Mouse (Mus musculus) urinary bladder, postnatal 25 days (tissue): ENCODE measurements around the gene Ext2.
A peak's percentile ranks its signal among the peaks of the same experiment; 100 is the strongest.

Experiments
- DNase-seq: peaks from one replicate; pipeline ENCODE4 v3.0.0; 2022; ENCODE audit warnings: low spot score

Gene Ext2

GRCm38 (mm10) chr2:93806487-93807201 is 15.7 kb downstream of the Ext2 start:
- DNase-seq: no peak

DNA sequence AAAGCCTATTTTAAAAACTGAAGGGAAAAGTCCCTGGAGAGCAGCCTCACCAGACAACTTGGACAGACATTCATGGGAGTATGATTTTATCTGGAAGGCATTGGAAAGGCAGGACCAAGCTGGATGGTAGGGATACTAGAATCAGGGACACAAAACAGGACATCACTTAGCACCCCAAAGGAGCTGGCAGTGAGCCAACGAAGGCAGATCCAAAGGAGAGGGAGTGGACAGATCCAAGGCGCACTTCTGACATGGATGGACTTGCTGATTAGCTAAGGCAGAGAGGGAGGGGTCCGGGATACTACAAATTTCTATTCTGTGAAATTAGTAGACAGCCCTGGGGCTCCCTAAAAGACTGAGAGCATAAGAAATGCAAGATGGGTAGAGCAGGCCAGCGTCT is 16.8 kb downstream of the Ext2 start:
- DNase-seq: no peak

DNA sequence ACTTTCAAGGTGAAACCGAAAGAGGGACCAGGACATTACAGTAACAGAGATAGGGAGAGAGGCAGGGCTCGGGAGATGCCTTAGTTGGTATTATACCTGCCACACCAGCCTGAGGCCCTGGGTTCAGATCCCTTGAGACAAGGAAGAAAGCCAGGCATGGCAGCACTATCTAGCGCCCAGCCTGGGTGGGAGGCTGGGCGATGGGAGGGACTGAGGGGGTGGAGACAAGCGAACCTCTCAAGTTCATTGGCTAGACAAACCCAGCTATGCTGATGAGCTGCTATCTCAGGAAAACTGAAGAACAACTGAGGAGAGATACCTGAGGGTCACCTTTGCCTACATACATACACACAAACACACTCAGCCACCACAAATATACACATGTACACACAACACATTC is 17.3 kb downstream of the Ext2 start:
- DNase-seq: no peak

GRCm38 (mm10) chr2:93802947-93803346 is 19.4 kb downstream of the Ext2 start:
- no peak for DNase-seq

- DNase-seq: no peak
Observed at GRCm38 (mm10) chr2:93801097-93801496, 21.3 kb downstream of the Ext2 start.

DNA sequence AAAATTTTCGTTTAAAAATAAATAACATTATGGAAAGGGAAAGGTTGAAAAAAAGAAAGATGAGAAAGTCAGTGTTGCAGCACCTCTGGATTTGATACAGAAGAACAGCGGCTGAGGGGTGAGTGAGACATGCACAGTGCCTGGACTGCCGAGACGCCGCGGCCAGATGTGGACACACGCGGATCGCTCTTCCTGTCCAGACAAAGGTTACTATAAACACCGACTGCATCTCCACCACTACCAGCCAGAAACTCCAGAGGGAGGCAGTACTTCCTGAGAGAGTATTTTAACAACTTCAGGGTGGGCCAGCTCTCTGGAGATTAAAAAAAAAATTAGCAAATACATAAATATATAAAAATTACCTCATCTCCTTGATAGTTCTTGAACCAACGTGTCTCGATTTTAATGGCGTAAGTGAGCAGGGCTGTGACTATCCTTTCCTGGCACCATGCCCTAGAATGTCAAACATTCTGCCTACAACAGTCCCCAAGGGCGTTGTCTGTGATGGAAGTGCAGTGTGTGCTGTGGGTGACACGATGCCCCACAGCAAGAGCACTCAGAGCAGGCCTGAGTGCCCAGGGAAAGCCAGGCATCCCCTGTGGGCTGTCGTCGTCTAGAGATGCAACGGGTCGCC is 25.1 kb downstream of the Ext2 start:
- no peak for DNase-seq

DNA sequence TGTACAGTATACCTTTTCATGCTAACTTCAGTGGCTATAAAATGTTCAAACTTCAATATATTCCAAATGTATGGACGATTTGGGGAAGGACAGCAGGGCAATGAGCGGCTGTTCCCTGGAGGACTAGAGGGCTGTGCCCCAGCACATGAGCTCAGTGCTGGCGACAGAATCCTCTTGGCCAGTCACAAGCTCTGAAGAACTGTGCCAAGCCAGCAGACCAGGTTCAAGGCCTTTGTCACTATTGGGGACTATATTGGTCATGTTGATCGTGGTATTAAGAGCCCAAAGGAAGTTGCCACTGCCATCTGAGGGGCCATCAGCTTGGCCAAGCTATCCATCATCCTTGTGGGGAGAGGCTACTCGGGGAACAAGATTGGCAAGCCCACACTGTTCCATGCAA is 28.0 kb downstream of the Ext2 start:
- DNase-seq: no peak

- no peak for DNase-seq
Observed at GRCm38 (mm10) chr2:93791516-93792499, 30.6 kb downstream of the Ext2 start.

- DNase-seq: no peak
Observed at GRCm38 (mm10) chr2:93790798-93791345, 31.5 kb downstream of the Ext2 start.

GRCm38 (mm10) chr2:93788557-93788956 is 33.8 kb downstream of the Ext2 start:
- no peak for DNase-seq

- DNase-seq: peak; percentile 58
Observed at GRCm38 (mm10) chr2:93786175-93786574, 36.2 kb downstream of the Ext2 start.

DNA sequence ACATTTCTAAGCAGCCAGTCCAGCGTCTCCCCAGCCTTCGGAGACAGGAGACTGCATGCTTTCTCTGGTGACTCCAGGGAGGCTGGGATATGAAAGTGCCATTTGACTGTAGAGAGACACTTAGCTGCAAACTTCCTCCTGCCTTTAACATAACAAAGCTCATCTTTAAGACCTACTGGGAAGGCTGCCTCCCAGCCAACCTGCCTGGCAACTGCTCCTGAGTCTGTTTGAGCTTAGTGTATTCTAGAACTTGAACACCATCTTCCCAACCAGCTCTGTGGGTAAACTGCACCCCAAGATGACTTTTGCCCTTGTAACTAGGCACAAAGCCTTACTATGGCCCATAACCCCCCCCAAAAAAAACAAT is 37.0 kb downstream of the Ext2 start:
- DNase-seq: no peak

GRCm38 (mm10) chr2:93784721-93785431 is 37.5 kb downstream of the Ext2 start:
- DNase-seq: no peak

- no peak for DNase-seq
Observed at GRCm38 (mm10) chr2:93783926-93784539, 38.3 kb downstream of the Ext2 start.

- DNase-seq: no peak
Observed at GRCm38 (mm10) chr2:93782682-93783081, 39.7 kb downstream of the Ext2 start.

DNA sequence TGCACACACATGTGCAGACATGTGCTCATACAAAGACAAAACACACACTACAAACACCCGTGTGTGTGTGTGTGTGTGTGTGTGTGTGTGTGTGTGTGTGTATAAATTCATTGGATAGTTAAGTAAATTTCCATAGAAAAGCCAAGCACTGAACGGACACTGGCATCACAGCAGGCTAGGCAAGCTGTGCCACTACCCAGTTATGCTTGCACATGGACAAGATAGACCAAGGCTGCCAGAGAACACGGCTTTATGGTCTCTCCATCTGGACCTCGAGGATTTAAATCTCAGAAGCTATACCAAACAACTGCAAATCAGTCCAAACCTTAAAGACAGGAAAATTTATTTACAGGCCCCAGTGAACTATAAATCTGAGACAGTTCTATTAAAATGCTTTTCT is 40.2 kb downstream of the Ext2 start:
- DNase-seq: no peak

DNA sequence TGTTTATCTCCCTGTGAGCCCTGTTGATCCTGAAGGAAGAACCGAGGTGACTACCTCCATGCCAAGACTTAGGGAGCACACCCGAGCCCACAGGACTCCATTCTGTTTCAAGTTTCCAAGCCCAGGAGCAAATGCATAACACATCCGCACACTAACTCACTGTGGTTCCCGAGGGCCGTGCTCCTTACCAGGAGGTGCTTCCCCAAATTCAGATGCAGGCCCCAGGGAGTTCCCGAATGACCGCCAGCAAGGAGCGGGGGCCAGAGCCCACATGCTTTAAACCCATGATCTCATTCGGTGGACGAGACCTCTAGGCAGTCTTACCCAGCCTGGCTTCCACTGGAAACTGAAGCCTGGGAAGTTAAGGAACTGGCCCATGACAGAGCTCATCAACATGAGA is 41.8 kb downstream of the Ext2 start:
- no peak for DNase-seq

DNA sequence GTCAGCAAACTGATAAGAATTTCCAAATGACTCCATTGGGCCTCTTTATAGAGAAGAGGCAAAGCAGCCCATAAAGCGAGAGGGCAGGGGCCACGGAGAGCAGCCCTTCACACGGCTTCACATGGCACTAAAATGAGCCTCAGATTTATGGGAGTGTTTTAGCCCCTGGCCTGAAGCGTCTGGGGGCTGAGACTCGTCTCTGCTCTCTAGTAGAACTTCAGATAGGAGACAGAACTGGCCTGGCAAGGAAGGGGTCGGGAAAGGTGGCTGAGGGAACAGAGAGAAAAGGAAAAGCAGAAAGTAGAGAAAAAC is 42.5 kb downstream of the Ext2 start:
- no peak for DNase-seq

DNA sequence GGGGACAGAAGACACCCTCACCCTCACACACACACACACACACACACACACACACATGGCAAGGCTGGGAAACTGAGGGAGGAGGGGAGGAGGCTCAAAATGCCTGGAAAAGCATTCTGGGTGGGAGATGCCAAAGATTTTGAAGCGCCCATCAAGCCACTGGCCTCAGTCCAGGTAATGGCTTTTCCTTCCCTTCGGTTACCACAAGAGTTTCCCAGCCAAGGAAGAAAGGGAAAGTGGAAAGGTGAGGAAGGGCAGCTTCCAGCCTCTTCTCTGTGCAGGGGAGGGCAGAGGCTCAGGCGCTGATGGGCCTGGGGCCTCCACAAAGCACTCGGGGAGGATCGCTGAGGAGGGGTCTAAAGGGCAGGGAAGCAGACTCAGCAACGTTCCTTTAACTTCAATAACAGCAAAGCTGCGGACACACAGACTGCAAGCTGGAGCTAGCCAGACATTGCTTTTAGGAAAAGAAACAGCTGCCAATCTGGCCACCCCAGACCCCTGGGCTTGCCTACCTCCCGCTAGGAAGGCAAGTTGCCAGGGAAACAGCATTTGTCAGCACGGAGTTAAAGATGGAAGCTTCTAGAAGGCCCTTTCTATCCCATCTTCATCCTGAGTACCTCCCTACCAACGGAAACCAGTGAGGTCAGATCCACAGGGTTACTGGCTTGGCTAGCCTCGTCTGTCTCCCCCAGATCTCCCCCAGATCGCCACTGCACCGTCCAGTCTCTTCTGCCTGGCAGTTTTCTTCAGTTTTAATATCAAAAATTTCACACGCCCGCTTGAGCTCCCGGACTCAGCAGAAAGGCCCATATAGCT is 43.1 kb downstream of the Ext2 start:
- DNase-seq: no peak

- DNase-seq: no peak
Observed at GRCm38 (mm10) chr2:93778616-93779015, 43.8 kb downstream of the Ext2 start.

GRCm38 (mm10) chr2:93777056-93777430 is 45.3 kb downstream of the Ext2 start:
- no peak for DNase-seq
